Mouse (Mus musculus): ENCODE measurements around the gene Olfr592.
"Not testable (repeated sequence)": the region's sequence is repeated elsewhere in the genome, so short reads cannot be mapped to it uniquely, and the experiment has no call there.

The Olfr592 gene

DNA sequence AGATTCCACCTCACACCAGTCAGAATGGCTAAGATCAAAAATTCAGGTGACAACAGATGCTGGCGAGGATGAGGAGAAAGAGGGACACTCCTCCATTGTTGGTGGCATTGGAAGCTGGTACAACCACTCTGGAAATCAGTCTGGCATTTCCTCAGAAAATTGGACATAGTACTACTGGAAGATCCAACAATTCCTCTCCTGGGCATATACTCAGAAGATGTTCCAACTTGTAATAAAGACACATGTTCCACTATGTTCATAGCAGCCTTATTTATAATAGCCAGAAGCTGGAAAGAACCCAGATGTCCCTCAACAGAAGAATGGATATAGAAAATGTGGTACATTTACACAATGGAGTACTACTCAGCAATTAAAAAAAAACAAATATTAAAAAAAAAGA lies at the start of gene Olfr592:
TSS of gene Olfr592 (plus strand) at position 301 of the 400 bp plus-strand sequence.
- DNase-seq (ENCODE audit: low spot score): not testable (repeated sequence)

DNA sequence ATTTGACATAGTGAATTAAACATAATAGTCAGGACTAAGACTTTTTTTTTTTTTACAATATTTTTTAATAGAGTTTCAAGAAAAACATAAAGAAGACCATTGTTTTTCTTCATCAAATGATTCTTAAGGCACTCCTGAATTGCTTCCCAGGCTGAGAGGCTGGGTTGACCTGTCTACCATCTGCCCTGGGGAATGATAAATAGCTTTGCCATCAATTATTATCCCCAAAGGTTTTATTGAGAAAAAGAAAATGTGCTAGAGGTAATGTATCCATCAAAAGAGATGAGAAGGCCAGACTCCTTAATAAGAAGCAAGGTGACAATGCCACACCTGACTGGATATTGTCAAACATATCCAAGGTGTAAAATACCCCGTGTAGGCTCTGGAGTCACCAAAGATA lies 44.0 kb upstream of the Olfr592 start, which contains the start of gene Olfr588-ps1:
TSS of gene Olfr588-ps1 (plus strand) at position 301 of the 400 bp plus-strand sequence.
- no peak for DNase-seq (ENCODE audit: low spot score)

DNA sequence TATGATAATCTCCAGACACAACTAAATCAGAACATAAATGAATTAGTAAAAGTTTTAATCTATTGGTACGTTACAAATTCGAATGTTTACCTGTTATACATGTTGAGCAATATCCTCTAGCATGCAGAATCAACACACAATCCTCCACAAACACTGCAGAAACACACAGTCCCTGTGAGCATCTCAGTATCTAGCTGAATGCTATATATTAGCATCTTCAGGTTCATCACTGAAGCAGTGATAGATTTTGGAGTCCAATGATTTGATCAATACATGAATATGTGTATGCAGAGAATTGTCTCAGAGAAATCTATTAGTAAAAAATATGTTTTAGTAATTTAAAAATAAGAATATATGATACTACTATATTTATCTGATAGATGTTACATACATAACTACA lies 28.3 kb upstream of the Olfr592 start, which contains the start of gene Olfr589:
TSS of gene Olfr589 (minus strand) at position 101 of the 400 bp plus-strand sequence.
- DNase-seq (ENCODE audit: low spot score): no peak

DNA sequence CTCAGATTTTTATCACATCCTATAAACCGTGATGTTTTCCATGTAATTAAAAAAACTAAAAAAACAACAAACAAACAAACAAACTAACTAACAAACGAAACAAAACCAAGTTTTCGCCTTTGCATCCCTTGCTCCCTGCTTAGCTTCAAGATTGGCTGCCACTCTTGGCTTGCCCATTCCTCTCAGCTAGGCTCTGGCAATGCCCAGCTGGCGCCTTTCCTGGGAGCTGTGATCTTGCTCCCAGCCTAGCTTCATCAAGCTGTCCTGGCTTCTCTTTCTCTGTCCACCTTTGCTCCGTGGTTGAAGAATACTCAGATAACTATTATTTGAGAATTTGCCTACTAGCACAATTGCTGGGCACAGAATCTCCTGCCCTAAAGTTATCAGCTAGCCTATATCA lies 14.9 kb upstream of the Olfr592 start:
- DNase-seq (ENCODE audit: low spot score): no peak

DNA sequence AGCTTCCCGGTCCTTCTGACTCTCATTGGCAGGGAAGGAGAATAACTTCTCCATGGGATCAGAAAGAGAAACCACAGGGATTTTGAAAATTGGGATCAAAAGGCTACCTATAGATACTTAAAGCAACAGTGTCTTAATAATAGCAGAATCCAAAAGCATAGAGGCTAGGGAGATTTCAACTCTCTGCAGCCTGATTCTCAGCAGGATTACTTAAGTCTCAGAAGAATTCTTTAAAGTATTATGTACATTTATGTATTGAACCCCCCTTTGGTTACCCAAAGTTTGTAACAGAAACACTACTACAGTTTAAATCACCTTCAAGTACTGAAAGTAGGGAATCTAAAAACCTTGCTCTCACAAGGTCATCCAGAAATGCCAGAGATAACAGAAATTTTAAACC lies 6.4 kb upstream of the Olfr592 start, which contains the start of gene Olfr591:
TSS of gene Olfr591 (minus strand) at position 101 of the 400 bp plus-strand sequence.
- no peak for DNase-seq (ENCODE audit: low spot score)

DNA sequence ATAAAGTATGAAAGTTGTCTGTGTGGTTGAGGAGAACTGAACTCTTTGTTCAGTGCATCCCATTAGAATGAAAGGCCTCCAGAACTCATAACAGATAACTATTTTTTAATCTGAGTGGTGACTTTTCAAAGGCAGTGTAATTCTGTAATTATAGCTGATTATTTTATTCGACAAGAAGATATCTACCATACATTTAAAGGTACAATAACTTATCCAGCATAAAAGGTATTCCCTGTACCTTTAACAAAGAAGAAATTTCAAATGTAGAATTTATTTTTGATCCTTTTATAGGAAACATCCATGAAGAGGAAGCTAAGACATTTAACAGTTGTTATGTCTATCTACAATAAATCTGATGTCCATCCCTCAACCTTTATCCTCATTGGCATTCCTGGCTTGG lies 27.0 kb downstream of the Olfr592 start, which contains the start of gene Olfr593:
TSS of gene Olfr593 (plus strand) at position 301 of the 400 bp plus-strand sequence.
- DNase-seq (ENCODE audit: low spot score): no peak

DNA sequence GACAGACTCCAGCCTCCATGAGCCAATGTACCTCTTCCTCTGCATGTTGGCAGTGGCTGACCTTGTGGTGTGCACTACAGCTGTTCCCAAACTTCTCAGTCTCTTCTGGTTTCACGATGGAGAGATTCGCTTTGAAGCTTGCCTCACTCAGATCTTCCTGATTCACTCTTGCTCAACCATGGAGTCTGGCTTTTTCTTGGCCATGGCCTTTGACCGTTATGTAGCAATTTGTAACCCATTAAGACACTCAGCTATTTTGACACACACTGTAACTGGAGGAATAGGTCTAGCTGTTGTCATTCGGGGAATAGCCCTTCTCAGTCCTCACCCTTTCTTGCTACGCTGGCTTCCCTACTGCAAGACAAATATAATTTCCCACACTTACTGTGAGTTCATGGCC lies 27.4 kb downstream of the Olfr592 start:
- not testable (repeated sequence) for DNase-seq (ENCODE audit: low spot score)

DNA sequence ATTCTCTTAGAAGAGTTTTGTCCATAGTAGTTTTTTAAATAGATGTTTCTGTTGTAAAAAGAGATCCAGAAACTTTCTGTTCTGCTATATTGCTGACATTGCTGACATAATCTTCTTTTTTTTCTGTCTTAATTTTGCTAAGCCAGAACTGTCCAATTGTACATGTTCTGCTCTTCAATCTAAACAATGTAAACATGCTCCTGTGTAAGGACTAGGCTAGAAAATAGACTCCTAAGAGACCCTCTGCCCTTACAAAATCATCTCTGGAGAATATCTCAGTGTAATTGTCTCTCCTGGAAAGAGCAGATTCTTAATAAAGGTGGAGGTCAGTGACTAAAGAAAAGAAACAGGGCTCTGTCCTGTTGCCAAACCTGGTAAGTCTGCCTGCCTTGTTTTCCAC lies 32.1 kb downstream of the Olfr592 start, which contains the start of gene Olfr594:
TSS of gene Olfr594 (plus strand) at position 301 of the 400 bp plus-strand sequence.
- no peak for DNase-seq (ENCODE audit: low spot score)
